Mouse (Mus musculus) stomach, embryonic 16.5 days (tissue): ENCODE measurements around the gene Fam120b. TPM values are rescaled to one million over a fixed set of nuclear protein-coding genes. Genes with fewer than 3 reads are reported as not detected.
A peak's percentile ranks its signal among the peaks of the same experiment; 100 is the strongest.
"Not testable (repeated sequence)": the region's sequence is repeated elsewhere in the genome, so short reads cannot be mapped to it uniquely, and the experiment has no call there.

ENCODE experiments used
- ATAC-seq: fragments of 200-750 bp; cut with Nextera tagmentation; 2 replicates; pipeline ENCODE4 v1.8.0; 2017; ENCODE audit warnings: moderate number of reproducible peaks, moderate TSS enrichment; ENCODE audit not compliant: insufficient read depth, low FRiP score
- H3K27ac ChIP-seq: fragments of 300-500 bp; sonication (generic); 2 replicates; pipeline ENCODE4 v1.5.1; 2014; ENCODE audit warnings: low read length
- H3K27me3 ChIP-seq: fragments of 300-500 bp; sonication (generic); 2 replicates; pipeline ENCODE4 v1.6.1; 2014; ENCODE audit warnings: low read length, control low read depth, mixed read lengths; ENCODE audit not compliant: control insufficient read depth, insufficient read depth
- H3K36me3 ChIP-seq: fragments of 300-500 bp; sonication (generic); 2 replicates; pipeline ENCODE4 v1.6.1; 2014; ENCODE audit warnings: low read length; ENCODE audit not compliant: control insufficient read depth, insufficient read depth
- H3K4me1 ChIP-seq: fragments of 300-500 bp; sonication (generic); 2 replicates; pipeline ENCODE4 v1.6.1; 2014; ENCODE audit warnings: low read length, control low read depth, mixed read lengths; ENCODE audit not compliant: control insufficient read depth, insufficient read depth
- H3K4me2 ChIP-seq: fragments of 300-500 bp; sonication (generic); 2 replicates; pipeline ENCODE4 v1.6.1; 2014; ENCODE audit warnings: low read depth, low read length, mixed read lengths
- H3K4me3 ChIP-seq: fragments of 300-500 bp; sonication (generic); replicated peaks from 2 replicates; pipeline ENCODE4 v1.5.1; 2014; ENCODE audit warnings: mild to moderate bottlenecking, low read length
- H3K9ac ChIP-seq: fragments of 300-500 bp; sonication (generic); 2 replicates; pipeline ENCODE4 v1.6.1; 2014; ENCODE audit warnings: low read length
- H3K9me3 ChIP-seq: fragments of 300-500 bp; sonication (generic); replicated peaks from 2 replicates; pipeline ENCODE4 v1.6.1; 2016; ENCODE audit warnings: low read length, control low read depth; ENCODE audit not compliant: control insufficient read depth
- WGBS: fragments of 180-500 bp; shearing (Covaris S2); extraction: QIAGEN DNeasy Blood & Tissue Kit; methylation state at CpG from one replicate; pipeline ENCODE4 v1.1.7; 2014; 5-methylcytosine and 5-hydroxymethylcytosine counted together
- polyA plus RNA-seq: library from polyadenylated mRNA; unstranded; fragments of >200 nt; fragmentation: Nextera tagmentation; extraction: Ambion mirVana; gene quantifications from 2 replicates; pipeline ENCODE4 v1.2.1, GENCODE M21; 2015

The Fam120b gene
- polyA plus RNA-seq, 1 experiment from 2014 or later: 27.8 TPM

DNA sequence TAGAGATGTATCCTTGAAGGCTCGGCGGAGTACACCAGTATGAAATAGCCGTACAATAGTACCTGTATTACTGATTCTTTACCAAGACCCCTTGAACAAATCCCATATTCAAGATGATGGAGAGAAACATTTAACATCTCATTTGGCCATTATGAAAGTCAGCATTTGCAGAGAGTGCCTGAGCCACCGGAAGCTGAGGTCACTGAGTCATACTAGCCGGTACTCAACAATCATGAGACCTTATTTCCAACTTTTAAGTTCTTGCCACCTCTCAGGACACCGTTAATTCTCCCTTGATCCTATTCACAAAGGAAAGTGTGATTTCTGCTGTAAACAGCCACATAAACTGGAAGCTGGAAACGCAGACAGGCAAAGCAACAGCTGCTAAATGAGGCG lies 44.1 kb downstream of the Fam120b start:
- Histone ChIP-seq H3K27me3 (no peaks in the 10 kb centered on the region), H3K36me3 (no peaks in the 10 kb centered on the region), H3K9ac (no peak overlapping the region; the same call in 1 of the 2 replicates), H3K27ac (no peak overlapping the region), H3K9me3 (no peaks in the 10 kb centered on the region), H3K4me1 (peaks cover 8% of the 10 kb centered on the region), H3K4me2 (no peak overlapping the region), H3K4me3 (no peak overlapping the region)
- 49% methylated on average over 8 of the region's 8 CpGs for WGBS
- no peak for ATAC-seq

DNA sequence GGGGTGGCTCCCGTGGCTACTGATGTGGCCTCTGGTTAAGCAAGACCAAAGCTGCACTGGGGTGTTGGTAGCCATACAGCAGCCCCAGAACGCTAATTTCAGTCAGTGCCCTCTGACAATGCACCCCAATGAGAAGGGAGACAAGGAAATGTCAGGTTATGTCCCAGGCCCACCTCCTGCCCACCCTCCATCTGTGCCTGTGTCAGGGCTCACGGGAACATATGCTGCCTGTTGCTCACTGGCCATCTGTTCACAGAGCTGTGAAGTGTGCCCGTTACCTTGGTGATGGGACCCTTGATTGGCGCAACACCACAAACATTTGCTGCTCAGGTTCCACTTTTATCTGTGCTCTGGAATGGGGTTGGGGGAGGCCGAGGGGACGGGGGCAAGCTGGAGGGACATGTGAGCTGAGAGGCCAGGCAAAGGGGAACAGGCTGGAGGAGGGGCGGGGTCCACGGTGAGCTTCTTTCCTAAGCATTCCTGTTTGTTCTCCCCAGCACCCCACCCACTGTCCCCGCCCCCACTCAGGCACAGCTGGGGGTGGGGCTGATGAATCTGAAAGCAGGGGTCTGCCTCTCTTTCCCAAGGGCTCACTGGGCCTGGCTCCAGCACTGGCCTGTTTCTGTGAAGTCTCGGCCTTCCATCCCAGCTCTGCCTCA lies 44.6 kb downstream of the Fam120b start:
- H3K4me3 ChIP-seq: no peak overlapping the region
- no peaks in the 10 kb centered on the region for H3K27me3 ChIP-seq
- H3K4me1 ChIP-seq: peaks cover 8% of the 10 kb centered on the region
- peak overlapping the region; percentile 39; the same call in 1 of the 2 replicates for H3K9ac ChIP-seq
- H3K36me3 ChIP-seq: no peaks in the 10 kb centered on the region
- WGBS: 10% methylated on average over 11 of the region's 11 CpGs
- 0 out of 2 replicates have a peak, but pooled peaks have one; percentile 37 for ATAC-seq
- H3K4me2 ChIP-seq: peak overlapping the region; percentile 24; the same call in 1 of the 2 replicates
- H3K9me3 ChIP-seq: no peaks in the 10 kb centered on the region
- no peak overlapping the region for H3K27ac ChIP-seq

DNA sequence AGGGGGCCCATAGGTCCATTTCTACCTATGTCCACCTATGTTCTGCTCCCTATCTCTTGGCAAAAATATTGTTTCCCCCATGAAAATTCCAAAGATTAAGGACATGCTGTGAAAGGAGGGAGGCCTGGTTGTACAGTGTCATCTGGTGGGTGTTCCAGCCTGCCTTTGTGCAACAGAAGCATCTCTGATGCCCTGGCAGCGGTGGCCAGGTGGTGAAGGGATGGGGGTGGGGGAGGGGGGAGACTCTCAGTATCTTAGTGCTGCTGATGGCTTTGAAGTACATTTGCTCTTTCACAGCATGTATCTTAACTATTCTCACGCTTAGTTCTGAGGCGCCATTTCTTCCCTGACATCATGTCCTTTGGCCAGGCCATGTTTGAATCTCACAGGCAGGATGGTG lies 49.4 kb downstream of the Fam120b start:
- Histone ChIP-seq H3K9ac (no peak overlapping the region), H3K9me3 (no peaks in the 10 kb centered on the region), H3K27ac (no peak overlapping the region), H3K4me3 (no peak overlapping the region), H3K36me3 (no peaks in the 10 kb centered on the region), H3K27me3 (no peaks in the 10 kb centered on the region), H3K4me1 (peaks cover 5% of the 10 kb centered on the region), H3K4me2 (no peak overlapping the region)
- 71% methylated on average over 3 of the region's 3 CpGs for WGBS
- no peak for ATAC-seq

DNA sequence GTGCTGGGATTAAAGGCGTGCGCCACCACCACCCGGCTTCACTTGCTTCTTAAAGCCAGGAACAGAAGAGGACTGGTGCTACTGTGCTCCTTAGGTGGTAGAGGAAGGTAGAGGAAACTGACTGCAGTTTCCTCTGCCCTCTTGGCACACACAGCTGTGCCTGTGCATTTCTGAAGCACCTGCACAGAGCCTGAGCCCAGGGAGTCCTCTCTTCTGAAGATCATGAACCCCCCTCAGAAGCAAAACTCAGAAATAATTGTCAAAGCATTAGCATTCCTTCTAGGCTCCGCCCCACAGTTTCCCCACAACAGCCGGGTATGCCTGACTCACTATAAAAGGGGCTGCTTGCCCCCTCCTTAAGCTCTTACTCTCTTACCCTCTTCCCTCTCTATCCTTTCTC lies 51.8 kb downstream of the Fam120b start:
- H3K9ac ChIP-seq: no peak overlapping the region
- H3K9me3 ChIP-seq: no peaks in the 10 kb centered on the region
- H3K4me2 ChIP-seq: no peak overlapping the region
- no peaks in the 10 kb centered on the region for H3K4me1 ChIP-seq
- no peaks in the 10 kb centered on the region for H3K27me3 ChIP-seq
- H3K36me3 ChIP-seq: no peaks in the 10 kb centered on the region
- WGBS: 66% methylated on average over 5 of the region's 5 CpGs
- no peak for ATAC-seq
- no peak overlapping the region for H3K27ac ChIP-seq
- H3K4me3 ChIP-seq: no peak overlapping the region

DNA sequence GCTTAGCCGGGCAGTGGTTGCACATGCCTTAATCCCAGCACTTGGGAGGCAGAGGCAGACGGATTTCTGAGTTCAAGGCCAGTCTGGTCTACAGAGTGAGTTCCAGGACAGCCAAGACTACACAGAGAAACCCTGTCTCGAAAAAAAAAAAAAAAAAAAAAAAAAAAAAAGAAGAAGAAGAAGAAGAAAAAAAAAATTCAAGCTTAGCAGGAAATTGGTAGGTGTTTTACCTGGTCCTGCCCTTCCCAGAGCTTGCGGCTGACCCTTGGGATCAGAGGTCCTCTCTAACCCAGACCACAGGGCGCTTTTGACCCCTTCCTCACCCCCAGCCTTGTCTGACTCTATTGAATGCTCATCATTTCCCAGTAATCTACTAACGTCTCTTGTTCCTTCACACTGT lies 53.1 kb downstream of the Fam120b start:
- ATAC-seq, H3K9me3 ChIP-seq: not testable (repeated sequence)
- WGBS: 68% methylated on average over 5 of the region's 6 CpGs

DNA sequence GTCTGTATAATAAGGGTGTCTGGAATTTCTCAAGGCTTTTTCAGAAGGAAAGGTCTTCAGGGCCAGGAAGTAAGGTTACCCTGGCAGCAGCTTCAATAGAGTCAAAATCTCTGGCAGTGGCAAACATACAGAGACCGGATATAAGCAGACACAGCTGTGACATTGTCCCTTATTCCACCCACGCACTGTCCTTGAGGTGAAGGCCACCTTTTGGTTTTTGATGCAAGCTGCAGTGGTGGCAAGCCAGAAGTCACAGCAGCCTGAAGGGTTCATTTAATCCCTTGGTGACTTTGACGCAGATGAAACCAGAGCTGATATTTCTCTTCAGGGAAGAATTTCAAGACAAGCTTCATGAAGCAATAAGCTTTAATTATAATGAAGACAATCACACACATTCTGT lies 53.6 kb downstream of the Fam120b start:
- 71% methylated on average over 3 of the region's 3 CpGs for WGBS
- no peak for ATAC-seq

More for the DNA sequence above, 53.1 kb downstream of the Fam120b start:
- not testable (repeated sequence) for H3K27me3 ChIP-seq, H3K27ac ChIP-seq, H3K4me2 ChIP-seq, H3K36me3 ChIP-seq, H3K4me3 ChIP-seq, H3K4me1 ChIP-seq, H3K9ac ChIP-seq

DNA sequence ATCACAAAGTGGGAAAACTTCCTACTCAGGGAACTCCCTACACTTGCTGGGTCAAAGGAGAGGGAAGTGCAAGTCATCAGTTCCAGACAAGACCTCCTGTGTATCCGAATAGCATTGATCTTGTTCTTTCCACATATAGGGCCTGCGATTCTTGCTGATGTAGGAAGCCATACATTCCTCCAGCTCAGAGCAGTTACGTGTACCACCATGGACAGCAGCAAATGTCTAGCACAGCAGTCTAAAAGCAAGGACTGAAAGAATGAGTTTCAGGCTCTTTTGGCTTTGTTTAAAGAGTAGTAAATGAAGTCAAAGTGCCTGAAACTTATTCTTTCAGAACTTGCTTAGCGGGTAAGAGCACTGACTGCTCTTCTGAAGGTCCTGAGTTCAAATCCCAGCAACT lies 59.2 kb downstream of the Fam120b start:
- WGBS: 71% methylated on average over 4 of the region's 4 CpGs
- Histone ChIP-seq H3K4me1 (no peaks in the 10 kb centered on the region), H3K9ac (no peak overlapping the region), H3K27me3 (no peaks in the 10 kb centered on the region), H3K27ac (no peak overlapping the region), H3K9me3 (no peaks in the 10 kb centered on the region), H3K4me2 (no peak overlapping the region), H3K4me3 (no peak overlapping the region), H3K36me3 (no peaks in the 10 kb centered on the region)
- ATAC-seq: no peak

More for the DNA sequence above, 53.6 kb downstream of the Fam120b start:
- no peaks in the 10 kb centered on the region for H3K4me1 ChIP-seq
- H3K4me3 ChIP-seq: no peak overlapping the region
- H3K9me3 ChIP-seq: no peaks in the 10 kb centered on the region
- no peak overlapping the region for H3K27ac ChIP-seq
- no peaks in the 10 kb centered on the region for H3K36me3 ChIP-seq
- H3K4me2 ChIP-seq: no peak overlapping the region
- H3K9ac ChIP-seq: no peak overlapping the region
- H3K27me3 ChIP-seq: no peaks in the 10 kb centered on the region

DNA sequence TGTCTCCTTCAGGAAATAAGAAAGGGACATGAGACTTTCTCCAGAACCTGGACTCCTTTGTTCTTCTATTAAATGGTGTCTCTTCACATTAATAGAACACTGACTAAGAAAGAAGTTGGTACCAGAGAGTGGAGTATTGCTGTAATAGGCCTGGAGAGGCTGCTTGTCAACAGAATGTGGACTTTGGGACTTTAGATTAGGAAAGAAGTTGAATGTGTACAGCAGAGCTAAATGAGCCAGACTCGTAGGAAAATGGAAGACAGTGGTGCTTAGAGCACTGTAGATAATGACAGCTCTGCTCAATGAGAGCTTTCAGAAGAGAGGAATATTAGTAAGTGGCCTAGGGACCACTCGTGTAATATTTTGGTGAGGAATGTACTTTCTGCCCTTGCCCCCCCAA lies 60.6 kb downstream of the Fam120b start:
- H3K36me3 ChIP-seq: no peaks in the 10 kb centered on the region
- ATAC-seq: no peak
- H3K27ac ChIP-seq: no peak overlapping the region
- no peaks in the 10 kb centered on the region for H3K9me3 ChIP-seq
- H3K4me3 ChIP-seq: no peak overlapping the region
- 74% methylated on average over 2 of the region's 2 CpGs for WGBS
- no peak overlapping the region for H3K4me2 ChIP-seq
- H3K27me3 ChIP-seq: no peaks in the 10 kb centered on the region
- H3K9ac ChIP-seq: no peak overlapping the region
- no peaks in the 10 kb centered on the region for H3K4me1 ChIP-seq

DNA sequence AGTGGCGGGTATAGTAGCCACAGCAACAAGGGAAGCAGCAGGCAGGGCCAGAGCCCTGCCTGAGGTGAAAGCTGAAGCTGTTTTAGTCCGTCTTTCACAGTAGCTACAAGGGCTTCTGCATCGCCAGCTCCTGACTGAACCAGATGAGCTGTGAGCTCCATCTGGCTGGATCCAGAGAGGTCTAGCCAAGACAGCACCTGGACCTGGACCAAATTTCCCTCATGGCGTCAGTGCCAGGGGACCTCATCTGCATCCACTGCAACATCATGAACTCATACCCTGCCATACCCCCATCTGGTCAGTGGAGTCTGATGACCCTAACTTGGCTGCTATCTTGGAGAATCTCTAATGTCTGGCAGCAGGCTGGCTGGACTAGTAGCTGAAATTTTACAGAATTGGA lies 63.8 kb downstream of the Fam120b start:
- Histone ChIP-seq H3K27me3 (no peaks in the 10 kb centered on the region), H3K9ac (no peak overlapping the region), H3K9me3 (no peaks in the 10 kb centered on the region), H3K4me2 (no peak overlapping the region), H3K4me1 (no peaks in the 10 kb centered on the region), H3K4me3 (no peak overlapping the region), H3K36me3 (no peaks in the 10 kb centered on the region), H3K27ac (no peak overlapping the region)
- no peak for ATAC-seq
- 81% methylated on average over 4 of the region's 4 CpGs for WGBS
